Mouse (Mus musculus) bone marrow macrophage, adult 2 months (primary cell): ENCODE data around the gene Igsf6.

Source experiments
- CTCF ChIP-seq: IDR thresholded peaks from 2 replicates; pipeline ENCODE4 v1.5.1; 2012; ENCODE audit warnings: low read depth, mild to moderate bottlenecking, low read length, moderate library complexity
- POLR2A ChIP-seq: IDR thresholded peaks from 2 replicates; pipeline ENCODE4 v1.6.1; 2012; ENCODE audit warnings: mild to moderate bottlenecking, low read depth, low read length, borderline replicate concordance

- TF ChIP-seq CTCF (no peak), POLR2A (no peak)
Measured at GRCm38 (mm10) chr7:121043510-121043909, 30.9 kb downstream of the Igsf6 start.
